Mouse (Mus musculus) gastrocnemius, postnatal 10 days (tissue): ENCODE data around the gene Arsa. TPM values are rescaled to one million over a fixed set of nuclear protein-coding genes. Genes with fewer than 3 reads are reported as not detected.

Experiments
- total RNA-seq, 2 experiments: library from RNA; stranded (reverse); gene quantifications; 2 replicates each; pipeline ENCODE4 v1.2.3; 2021

The Arsa gene
- total RNA-seq, 2 experiments from 2014 or later, result 6.5 to 11.0 TPM

Other genes starting within 250 kb of the Arsa start
- gene Sbf1, start 162.1 kb downstream of the Arsa start, total RNA-seq, result 10 to 100 TPM; 50.1 to 70.5 TPM
- not detected for gene Adm2, start 154.7 kb downstream of the Arsa start, total RNA-seq
- gene Miox, start 143.0 kb downstream of the Arsa start, total RNA-seq, result not detected
- 10 to 100 TPM; 22.4 to 25.5 TPM for gene Lmf2, start 121.8 kb downstream of the Arsa start, total RNA-seq
- 10 to 100 TPM; 50.5 to 55.8 TPM for gene Ncaph2, start 121.7 kb downstream of the Arsa start, total RNA-seq
- gene Sco2, start 103.6 kb downstream of the Arsa start, total RNA-seq, result 10 to 100 TPM; 14.2 to 14.6 TPM
- under 1 TPM; 0.38 to 0.50 TPM for gene Tymp, start 100.4 kb downstream of the Arsa start, total RNA-seq
- 1 to 10 TPM in 1 of 2 experiments, under 1 TPM in 1; 0.68 to 1.6 TPM for gene Odf3b, start 98.1 kb downstream of the Arsa start, total RNA-seq
- gene Klhdc7b, start 92.5 kb downstream of the Arsa start, total RNA-seq, result not detected
- not detected for gene Syce3, start 66.9 kb downstream of the Arsa start, total RNA-seq
- 100 to 1,000 TPM; 204 to 222 TPM for gene Cpt1b, start 51.6 kb downstream of the Arsa start, total RNA-seq
- gene C730034F03Rik, start 47.8 kb downstream of the Arsa start, total RNA-seq, result under 1 TPM; 0.38 to 0.88 TPM
- under 1 TPM; 0.66 to 0.81 TPM for gene Gm44502, start 47.7 kb downstream of the Arsa start, total RNA-seq
- gene Chkb, start 47.5 kb downstream of the Arsa start, total RNA-seq, result 10 to 100 TPM; 21.4 to 40.0 TPM
- gene Mapk8ip2, start 23.5 kb downstream of the Arsa start, total RNA-seq, result under 1 TPM; 0.23 to 0.26 TPM
- 10 to 100 TPM; 24.8 to 36.1 TPM for gene Shank3, start 22.2 kb upstream of the Arsa start, total RNA-seq
- under 1 TPM; 0.54 TPM for gene Acr, start 90.9 kb upstream of the Arsa start, total RNA-seq
- gene Rabl2, start 114.5 kb upstream of the Arsa start, total RNA-seq, result 1 to 10 TPM; 3.8 to 6.2 TPM